Mouse (Mus musculus): ENCODE results near the gene Nudt15.

Gene Nudt15

GRCm38 (mm10) chr14:73470593-73470992 is 77.4 kb downstream of the Nudt15 start:
- DNase-seq (ENCODE audit: low spot score in 2 of 2), result no peak

GRCm38 (mm10) chr14:73469506-73469905 is 78.5 kb downstream of the Nudt15 start:
- DNase-seq (ENCODE audit: low spot score in 2 of 2), result peak; percentile 41 to 54

Data from frontal cortex, postnatal 14 days (tissue).